Mouse (Mus musculus): ENCODE measurements around the gene Nxph4. TPM values are rescaled to one million over a fixed set of nuclear protein-coding genes. Genes with fewer than 3 reads are reported as not detected.

Nxph4 gene
- polyA plus RNA-seq, 1 experiment from 2014 or later, result 0.56 TPM

DNA sequence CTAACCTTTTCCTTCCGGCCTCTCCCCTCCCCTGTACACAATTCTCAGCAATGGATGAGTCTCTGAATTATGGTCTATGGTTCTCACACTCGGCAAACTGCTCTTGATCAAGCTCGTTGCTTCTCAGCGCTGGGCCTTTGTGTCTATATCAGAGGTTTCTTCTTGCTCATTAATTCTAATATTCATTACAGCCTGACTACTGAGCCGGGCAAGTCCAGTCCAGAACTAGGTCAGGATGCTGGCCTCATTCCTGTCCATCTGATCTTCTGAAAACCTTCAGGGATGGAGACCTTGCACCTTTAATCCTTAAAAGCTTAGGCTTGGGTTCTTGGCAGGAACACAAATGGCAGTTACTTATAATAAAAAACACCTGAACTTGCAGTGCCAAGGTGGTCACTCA lies 34.8 kb downstream of the Nxph4 start:
- H3K36me3 ChIP-seq (ENCODE audit: control insufficient read depth, insufficient read depth, low read length), result peaks cover 33% of the 10 kb centered on the region
- ATAC-seq (replicated peaks; ENCODE audit: low FRiP score), result no peak
- H3K27me3 ChIP-seq (replicated peaks; ENCODE audit: control insufficient read depth, insufficient read depth, low read length), result no peaks in the 10 kb centered on the region
- no peaks in the 10 kb centered on the region for H3K9me3 ChIP-seq (ENCODE audit: control insufficient read depth, low read length)
- H3K9ac ChIP-seq (ENCODE audit: low read depth, low read length), result no peak overlapping the region
- no peak overlapping the region for H3K27ac ChIP-seq (ENCODE audit: low read depth, low read length)
- no peak overlapping the region for H3K4me2 ChIP-seq
- WGBS, result 92% methylated on average over 5 of the region's 5 CpGs
- no peaks in the 10 kb centered on the region for H3K4me1 ChIP-seq (replicated peaks; ENCODE audit: control insufficient read depth, insufficient read depth, low read length)
- H3K4me3 ChIP-seq (ENCODE audit: low read depth, low read length), result no peak overlapping the region
- DNase-seq (ENCODE audit: low spot score), result no peak

DNA sequence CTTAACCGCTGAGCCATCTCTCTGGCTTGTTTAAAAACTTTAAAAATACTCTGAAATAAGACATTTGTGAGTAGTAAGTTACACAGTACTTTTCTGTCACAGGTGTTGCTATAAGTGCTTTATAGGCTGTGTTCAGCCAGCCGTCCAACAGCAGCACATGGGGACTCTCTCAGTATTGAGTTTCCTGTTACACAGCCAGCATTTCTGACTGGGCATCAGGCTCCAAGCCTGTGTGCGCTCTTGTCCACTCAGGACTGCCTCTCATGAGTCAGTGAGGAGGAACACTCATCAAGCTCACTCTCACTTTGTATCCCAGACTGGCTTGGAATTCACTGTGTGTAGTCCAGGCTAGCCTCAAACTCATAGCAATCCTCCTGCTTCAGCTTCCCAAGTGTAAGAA lies 38.2 kb downstream of the Nxph4 start:
- no peaks in the 10 kb centered on the region for H3K9me3 ChIP-seq (ENCODE audit: control insufficient read depth, low read length)
- H3K4me2 ChIP-seq, result no peak overlapping the region
- no peak for ATAC-seq (replicated peaks; ENCODE audit: low FRiP score)
- H3K4me1 ChIP-seq (replicated peaks; ENCODE audit: control insufficient read depth, insufficient read depth, low read length), result no peaks in the 10 kb centered on the region
- no peak overlapping the region for H3K27ac ChIP-seq (ENCODE audit: low read depth, low read length)
- DNase-seq (ENCODE audit: low spot score), result no peak
- WGBS, result 90% methylated on average over 3 of the region's 3 CpGs
- H3K9ac ChIP-seq (ENCODE audit: low read depth, low read length), result no peak overlapping the region
- no peaks in the 10 kb centered on the region for H3K27me3 ChIP-seq (replicated peaks; ENCODE audit: control insufficient read depth, insufficient read depth, low read length)
- no peak overlapping the region for H3K4me3 ChIP-seq (ENCODE audit: low read depth, low read length)
- H3K36me3 ChIP-seq (ENCODE audit: control insufficient read depth, insufficient read depth, low read length), result peaks cover 48% of the 10 kb centered on the region

DNA sequence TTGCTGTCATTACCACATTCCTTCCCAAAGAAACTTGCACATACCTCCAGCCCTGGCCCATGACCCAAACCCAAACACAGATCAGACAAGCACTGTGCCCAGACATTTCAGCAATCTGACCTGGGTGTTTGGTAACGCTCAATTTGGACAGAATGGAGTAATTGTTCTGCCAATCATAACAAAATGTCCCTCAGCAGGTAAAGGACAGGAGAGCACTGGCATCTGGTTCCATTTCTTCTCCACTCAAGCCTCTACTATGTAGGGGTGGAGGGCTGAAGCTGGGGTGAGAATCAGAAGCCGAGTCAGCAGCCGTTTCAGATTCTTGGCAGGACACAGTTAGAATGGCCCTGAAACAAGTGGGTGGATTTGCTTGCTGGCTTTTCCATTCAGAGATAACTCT lies 42.2 kb downstream of the Nxph4 start:
- H3K27me3 ChIP-seq (replicated peaks; ENCODE audit: control insufficient read depth, insufficient read depth, low read length), result no peaks in the 10 kb centered on the region
- H3K4me3 ChIP-seq (ENCODE audit: low read depth, low read length), result no peak overlapping the region
- 91% methylated on average over 3 of the region's 3 CpGs for WGBS
- no peak for ATAC-seq (replicated peaks; ENCODE audit: low FRiP score)
- no peaks in the 10 kb centered on the region for H3K4me1 ChIP-seq (replicated peaks; ENCODE audit: control insufficient read depth, insufficient read depth, low read length)
- peaks cover 33% of the 10 kb centered on the region for H3K36me3 ChIP-seq (ENCODE audit: control insufficient read depth, insufficient read depth, low read length)
- DNase-seq (ENCODE audit: low spot score), result no peak
- H3K4me2 ChIP-seq, result no peak overlapping the region
- H3K9ac ChIP-seq (ENCODE audit: low read depth, low read length), result no peak overlapping the region
- H3K27ac ChIP-seq (ENCODE audit: low read depth, low read length), result no peak overlapping the region
- H3K9me3 ChIP-seq (ENCODE audit: control insufficient read depth, low read length), result no peaks in the 10 kb centered on the region

DNA sequence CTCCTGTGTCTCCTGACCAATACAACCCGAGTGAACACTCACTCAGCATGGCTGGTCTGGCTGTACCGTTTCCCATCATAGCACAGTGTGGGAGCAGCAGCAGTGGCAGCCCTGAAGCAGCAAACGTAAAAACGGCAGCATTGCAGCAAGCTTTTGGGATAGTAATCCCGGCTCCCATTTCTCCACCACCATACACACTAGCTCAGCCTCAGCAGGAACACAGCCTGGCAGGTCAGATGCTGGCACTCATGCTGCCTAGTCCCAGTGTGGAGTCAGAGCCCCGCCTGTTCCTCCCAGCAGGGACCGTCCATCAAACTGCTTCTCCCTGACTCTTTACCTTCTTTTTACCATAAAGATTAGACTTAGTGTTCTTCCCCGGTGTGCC lies 43.2 kb downstream of the Nxph4 start:
- no peak overlapping the region for H3K4me3 ChIP-seq (ENCODE audit: low read depth, low read length)
- no peak for DNase-seq (ENCODE audit: low spot score)
- no peaks in the 10 kb centered on the region for H3K4me1 ChIP-seq (replicated peaks; ENCODE audit: control insufficient read depth, insufficient read depth, low read length)
- WGBS, result 81% methylated on average over 8 of the region's 8 CpGs
- H3K9ac ChIP-seq (ENCODE audit: low read depth, low read length), result no peak overlapping the region
- H3K27me3 ChIP-seq (replicated peaks; ENCODE audit: control insufficient read depth, insufficient read depth, low read length), result no peaks in the 10 kb centered on the region
- no peak overlapping the region for H3K27ac ChIP-seq (ENCODE audit: low read depth, low read length)
- no peak overlapping the region for H3K4me2 ChIP-seq
- no peaks in the 10 kb centered on the region for H3K9me3 ChIP-seq (ENCODE audit: control insufficient read depth, low read length)
- no peak for ATAC-seq (replicated peaks; ENCODE audit: low FRiP score)
- peaks cover 28% of the 10 kb centered on the region for H3K36me3 ChIP-seq (ENCODE audit: control insufficient read depth, insufficient read depth, low read length)

DNA sequence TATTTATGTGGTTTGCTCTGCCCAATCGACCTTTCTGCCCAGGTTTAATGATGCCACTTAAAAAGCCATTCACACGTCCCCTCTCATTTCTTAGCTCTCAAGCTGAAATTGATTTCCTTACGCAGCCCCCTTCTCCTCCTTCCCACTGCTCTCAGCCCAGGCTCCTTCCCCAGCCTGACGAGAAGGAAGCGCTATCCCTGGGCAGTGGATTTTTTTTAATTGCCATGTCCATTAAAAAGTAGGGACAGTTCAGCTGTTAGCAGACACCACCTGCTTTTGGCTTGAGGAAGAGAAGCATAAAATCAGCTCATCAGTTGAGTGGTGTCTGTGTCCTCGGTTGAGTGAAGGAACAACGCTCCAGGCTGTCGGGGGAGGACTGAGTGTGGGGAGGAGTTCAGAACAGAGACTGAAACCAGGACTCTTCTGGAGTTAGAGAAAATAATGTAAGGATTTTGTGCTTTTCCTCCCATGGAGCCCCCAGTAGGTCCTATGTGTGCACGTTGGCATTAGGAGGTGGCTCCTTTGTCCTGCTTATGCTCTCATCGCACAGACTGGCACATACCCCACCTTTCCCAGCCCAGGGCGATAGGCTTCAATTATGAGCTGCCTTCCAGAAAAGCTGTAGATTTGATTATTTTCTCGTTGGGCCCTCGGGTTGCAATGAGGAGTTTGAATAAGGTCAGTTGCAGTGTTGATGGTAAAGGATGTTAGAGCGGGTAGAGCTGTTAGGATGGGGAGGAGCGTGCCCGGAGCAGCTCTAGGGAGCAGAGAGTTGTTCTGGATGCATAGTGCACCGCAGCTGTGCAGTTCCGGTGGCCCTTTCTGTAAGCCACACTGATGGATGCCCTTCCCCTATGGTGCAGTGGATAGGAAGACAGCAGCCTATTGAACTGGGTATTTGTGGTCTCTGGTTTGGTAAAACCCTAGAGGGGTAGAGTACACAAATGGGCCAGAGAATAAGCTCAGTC lies 43.9 kb downstream of the Nxph4 start:
- Histone ChIP-seq H3K4me2 (no peak overlapping the region), H3K9ac (ENCODE audit: low read depth, low read length) (no peak overlapping the region), H3K27me3 (replicated peaks; ENCODE audit: control insufficient read depth, insufficient read depth, low read length) (no peaks in the 10 kb centered on the region), H3K27ac (ENCODE audit: low read depth, low read length) (no peak overlapping the region), H3K4me3 (ENCODE audit: low read depth, low read length) (no peak overlapping the region), H3K36me3 (ENCODE audit: control insufficient read depth, insufficient read depth, low read length) (peaks cover 26% of the 10 kb centered on the region), H3K4me1 (replicated peaks; ENCODE audit: control insufficient read depth, insufficient read depth, low read length) (no peaks in the 10 kb centered on the region), H3K9me3 (ENCODE audit: control insufficient read depth, low read length) (no peaks in the 10 kb centered on the region)
- WGBS, result 87% methylated on average over 18 of the region's 18 CpGs
- ATAC-seq (replicated peaks; ENCODE audit: low FRiP score), result no peak
- DNase-seq (ENCODE audit: low spot score), result no peak

DNA sequence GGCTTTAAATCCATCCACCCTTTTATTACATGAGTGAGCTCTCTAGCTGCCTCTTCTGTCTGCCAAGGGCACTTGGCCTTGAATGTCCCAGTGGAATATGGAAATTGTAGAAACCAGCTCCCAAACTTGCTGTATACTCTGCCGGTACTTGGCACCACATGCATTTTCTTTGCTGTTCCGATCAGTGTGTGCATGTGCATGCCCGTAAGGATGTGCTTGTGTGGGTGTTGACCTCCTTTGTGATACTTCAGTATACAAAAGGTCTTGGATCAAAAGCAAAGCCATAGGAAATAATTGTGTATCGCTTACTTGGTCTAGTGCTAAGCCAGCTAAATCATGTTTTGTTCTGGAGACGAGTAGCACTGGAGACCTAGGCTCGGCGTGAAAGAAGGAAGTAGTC lies 45.5 kb downstream of the Nxph4 start:
- DNase-seq (ENCODE audit: low spot score) (no peak), ATAC-seq (replicated peaks; ENCODE audit: low FRiP score) (no peak)
- Histone ChIP-seq H3K9ac (ENCODE audit: low read depth, low read length) (no peak overlapping the region), H3K27me3 (replicated peaks; ENCODE audit: control insufficient read depth, insufficient read depth, low read length) (no peaks in the 10 kb centered on the region), H3K4me3 (ENCODE audit: low read depth, low read length) (no peak overlapping the region), H3K36me3 (ENCODE audit: control insufficient read depth, insufficient read depth, low read length) (peaks cover 24% of the 10 kb centered on the region), H3K9me3 (ENCODE audit: control insufficient read depth, low read length) (no peaks in the 10 kb centered on the region), H3K4me2 (no peak overlapping the region), H3K4me1 (replicated peaks; ENCODE audit: control insufficient read depth, insufficient read depth, low read length) (no peaks in the 10 kb centered on the region), H3K27ac (ENCODE audit: low read depth, low read length) (no peak overlapping the region)
- WGBS, result 88% methylated on average over 7 of the region's 7 CpGs

DNA sequence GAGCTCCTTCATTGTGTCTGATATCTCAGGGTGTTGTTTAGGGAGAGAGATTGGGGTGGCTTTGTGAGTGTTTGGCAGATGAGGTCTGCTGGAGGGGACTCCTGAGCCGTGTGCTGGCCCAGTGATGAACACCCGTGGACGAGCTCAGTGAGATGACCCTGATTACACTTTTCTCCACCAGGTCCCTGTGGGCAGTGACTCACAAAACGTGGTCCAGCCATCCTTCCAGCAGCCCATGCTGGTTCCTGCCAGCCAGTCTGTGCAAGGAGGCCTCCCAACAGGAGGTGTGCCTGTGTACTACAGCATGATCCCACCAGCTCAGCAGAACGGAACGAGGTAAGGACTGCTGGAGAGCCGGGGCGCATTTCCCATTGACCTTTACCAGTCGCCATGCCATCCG lies 49.1 kb downstream of the Nxph4 start:
- DNase-seq (ENCODE audit: low spot score) (no peak), ATAC-seq (replicated peaks; ENCODE audit: low FRiP score) (no peak)
- Histone ChIP-seq H3K4me1 (replicated peaks; ENCODE audit: control insufficient read depth, insufficient read depth, low read length) (no peaks in the 10 kb centered on the region), H3K27ac (ENCODE audit: low read depth, low read length) (no peak overlapping the region), H3K4me3 (ENCODE audit: low read depth, low read length) (no peak overlapping the region), H3K27me3 (replicated peaks; ENCODE audit: control insufficient read depth, insufficient read depth, low read length) (no peaks in the 10 kb centered on the region), H3K9me3 (ENCODE audit: control insufficient read depth, low read length) (no peaks in the 10 kb centered on the region), H3K4me2 (no peak overlapping the region), H3K36me3 (ENCODE audit: control insufficient read depth, insufficient read depth, low read length) (peaks cover 9% of the 10 kb centered on the region), H3K9ac (ENCODE audit: low read depth, low read length) (no peak overlapping the region)
- WGBS, result 87% methylated on average over 10 of the region's 10 CpGs

DNA sequence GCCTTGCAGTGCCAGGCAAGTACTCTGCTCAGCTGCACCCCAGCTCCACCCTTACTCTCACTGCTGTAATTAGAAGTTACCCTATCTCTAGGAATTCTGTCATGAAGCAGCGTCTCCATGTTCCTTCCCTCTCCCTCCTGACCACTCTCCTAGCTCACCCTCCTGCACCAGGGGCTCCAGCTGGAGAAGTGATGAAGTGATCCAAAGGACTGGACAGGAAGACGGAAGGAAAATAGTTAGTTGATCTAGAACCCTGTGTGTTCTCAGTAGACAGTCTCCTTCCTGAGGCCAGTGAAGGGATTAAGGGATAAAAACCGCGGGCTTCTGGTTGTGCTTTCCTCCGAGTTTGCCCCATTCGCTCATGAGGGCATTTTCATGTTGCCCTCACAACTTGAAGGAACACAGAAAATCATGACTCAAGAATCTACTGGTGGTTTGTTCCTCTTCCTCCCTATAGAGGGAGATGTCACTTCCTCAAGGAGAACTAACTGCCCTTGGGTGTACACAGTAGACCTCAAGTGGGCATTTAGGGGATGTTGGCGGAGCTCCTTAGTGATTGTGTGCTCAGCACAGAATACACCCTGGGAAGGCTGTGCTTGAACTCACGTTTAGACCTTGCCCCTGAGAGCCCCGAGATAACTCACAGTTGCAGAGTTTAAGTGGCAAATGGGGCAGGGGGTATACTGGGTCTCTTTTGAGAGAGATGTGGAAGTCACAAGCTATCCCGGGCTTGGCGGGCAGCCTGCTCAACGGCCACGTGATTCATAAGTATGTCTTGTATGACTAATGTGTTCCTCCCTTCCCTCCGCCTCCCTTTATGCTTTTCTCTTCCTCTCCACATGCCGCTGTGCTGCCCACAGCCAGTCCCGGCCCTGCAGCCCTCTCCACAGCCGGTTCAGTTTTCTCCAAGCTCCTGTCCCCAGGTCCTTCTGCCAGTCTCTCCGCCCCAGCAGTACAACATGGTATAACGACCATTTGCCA lies 53.2 kb downstream of the Nxph4 start:
- Histone ChIP-seq H3K36me3 (ENCODE audit: control insufficient read depth, insufficient read depth, low read length) (peaks cover 13% of the 10 kb centered on the region), H3K27ac (ENCODE audit: low read depth, low read length) (no peak overlapping the region), H3K9ac (ENCODE audit: low read depth, low read length) (no peak overlapping the region), H3K4me1 (replicated peaks; ENCODE audit: control insufficient read depth, insufficient read depth, low read length) (no peaks in the 10 kb centered on the region), H3K9me3 (ENCODE audit: control insufficient read depth, low read length) (no peaks in the 10 kb centered on the region), H3K27me3 (replicated peaks; ENCODE audit: control insufficient read depth, insufficient read depth, low read length) (no peaks in the 10 kb centered on the region), H3K4me2 (no peak overlapping the region), H3K4me3 (ENCODE audit: low read depth, low read length) (no peak overlapping the region)
- ATAC-seq (replicated peaks; ENCODE audit: low FRiP score) (peak; percentile 39; the same call in 1 of the 2 replicates), DNase-seq (ENCODE audit: low spot score) (no peak)
- 83% methylated on average over 19 of the region's 19 CpGs for WGBS
